Mouse (Mus musculus): ENCODE measurements around the gene Ctdspl2. TPM values are rescaled to one million over a fixed set of nuclear protein-coding genes. Genes with fewer than 3 reads are reported as not detected.
"Not testable (repeated sequence)": the region's sequence is repeated elsewhere in the genome, so short reads cannot be mapped to it uniquely, and the experiment has no call there.

Gene Ctdspl2
- polyA plus RNA-seq, 1 experiment from 2014 or later: 41.9 TPM

DNA sequence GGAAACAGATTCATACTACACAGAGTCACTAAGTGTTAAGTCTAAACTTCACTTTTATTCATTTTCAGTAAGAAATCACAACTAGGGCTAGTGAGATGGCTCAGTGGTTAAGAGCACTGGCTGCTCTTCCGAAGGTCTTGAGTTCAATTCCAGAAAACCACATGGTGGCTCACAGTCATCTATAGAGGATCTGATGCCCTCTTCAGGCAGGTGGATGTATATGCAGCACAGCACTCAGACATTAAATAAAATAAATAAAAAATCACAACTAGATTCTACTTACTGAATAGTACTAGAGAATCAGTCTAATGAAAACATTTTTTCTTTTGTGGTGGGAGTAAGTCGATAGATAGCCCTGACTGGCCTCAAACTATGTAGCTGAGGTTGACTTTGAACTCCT is 66.5 kb downstream of the Ctdspl2 start:
- no peak for DNase-seq (ENCODE audit: low spot score)
- no peak overlapping the region for H3K4me3 ChIP-seq
- H3K27ac ChIP-seq: no peak overlapping the region
- no peaks in the 10 kb centered on the region for H3K4me1 ChIP-seq (replicated peaks)
- WGBS: 78% methylated on average over 2 of the region's 2 CpGs
- no peaks in the 10 kb centered on the region for H3K36me3 ChIP-seq
- no peaks in the 10 kb centered on the region for H3K27me3 ChIP-seq (ENCODE audit: insufficient read depth, poor library complexity, severe bottlenecking)
- H3K9me3 ChIP-seq: no peaks in the 10 kb centered on the region

DNA sequence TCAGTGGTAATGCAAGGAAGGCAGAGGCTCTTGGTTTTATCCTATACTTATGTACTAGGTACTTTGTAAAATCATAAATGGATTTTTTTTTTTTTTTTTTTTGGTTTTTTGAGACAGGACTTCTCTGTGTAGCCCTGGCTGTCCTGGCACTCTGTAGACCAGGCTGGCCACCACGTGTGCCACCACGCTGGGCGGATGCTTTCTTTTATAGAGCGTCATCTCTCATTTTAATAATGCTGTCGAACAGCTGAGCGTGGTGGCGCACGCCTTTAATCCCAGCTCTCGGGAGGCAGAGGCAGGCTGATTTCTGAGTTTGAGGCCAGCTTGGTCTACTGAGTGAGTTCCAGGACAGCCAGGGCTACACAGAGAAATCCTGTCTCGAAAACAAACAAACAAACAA is 71.3 kb downstream of the Ctdspl2 start:
- WGBS: 92% methylated on average over 10 of the region's 10 CpGs
- not testable (repeated sequence) for H3K27ac ChIP-seq; DNase-seq (ENCODE audit: low spot score); H3K9me3 ChIP-seq; H3K27me3 ChIP-seq (ENCODE audit: insufficient read depth, poor library complexity, severe bottlenecking)
- Histone ChIP-seq H3K4me1 (replicated peaks) (peaks cover 15% of the 10 kb centered on the region), H3K36me3 (peaks cover 16% of the 10 kb centered on the region), H3K4me3 (peak overlapping the region; percentile 96)

GRCm38 (mm10) chr2:122027862-122028755 is 72.3 kb downstream of the Ctdspl2 start, which contains the start of gene Eif3j1:
Gene Eif3j1 (plus strand): TSS chr2:122028546.
- peak; percentile 95 for DNase-seq (ENCODE audit: low spot score)
- peaks cover 24% of the 10 kb centered on the region for H3K36me3 ChIP-seq
- peak within 1 kb of the TSS; percentile 94 for H3K27ac ChIP-seq
- WGBS: under 1% methylated on average over 60 of the region's 67 CpGs
- peak within 1 kb of the TSS; percentile 96 for H3K4me3 ChIP-seq
- H3K4me1 ChIP-seq (replicated peaks): peaks cover 15% of the 10 kb centered on the region
- no peaks in the 10 kb centered on the region for H3K27me3 ChIP-seq (ENCODE audit: insufficient read depth, poor library complexity, severe bottlenecking)
- no peaks in the 10 kb centered on the region for H3K9me3 ChIP-seq

DNA sequence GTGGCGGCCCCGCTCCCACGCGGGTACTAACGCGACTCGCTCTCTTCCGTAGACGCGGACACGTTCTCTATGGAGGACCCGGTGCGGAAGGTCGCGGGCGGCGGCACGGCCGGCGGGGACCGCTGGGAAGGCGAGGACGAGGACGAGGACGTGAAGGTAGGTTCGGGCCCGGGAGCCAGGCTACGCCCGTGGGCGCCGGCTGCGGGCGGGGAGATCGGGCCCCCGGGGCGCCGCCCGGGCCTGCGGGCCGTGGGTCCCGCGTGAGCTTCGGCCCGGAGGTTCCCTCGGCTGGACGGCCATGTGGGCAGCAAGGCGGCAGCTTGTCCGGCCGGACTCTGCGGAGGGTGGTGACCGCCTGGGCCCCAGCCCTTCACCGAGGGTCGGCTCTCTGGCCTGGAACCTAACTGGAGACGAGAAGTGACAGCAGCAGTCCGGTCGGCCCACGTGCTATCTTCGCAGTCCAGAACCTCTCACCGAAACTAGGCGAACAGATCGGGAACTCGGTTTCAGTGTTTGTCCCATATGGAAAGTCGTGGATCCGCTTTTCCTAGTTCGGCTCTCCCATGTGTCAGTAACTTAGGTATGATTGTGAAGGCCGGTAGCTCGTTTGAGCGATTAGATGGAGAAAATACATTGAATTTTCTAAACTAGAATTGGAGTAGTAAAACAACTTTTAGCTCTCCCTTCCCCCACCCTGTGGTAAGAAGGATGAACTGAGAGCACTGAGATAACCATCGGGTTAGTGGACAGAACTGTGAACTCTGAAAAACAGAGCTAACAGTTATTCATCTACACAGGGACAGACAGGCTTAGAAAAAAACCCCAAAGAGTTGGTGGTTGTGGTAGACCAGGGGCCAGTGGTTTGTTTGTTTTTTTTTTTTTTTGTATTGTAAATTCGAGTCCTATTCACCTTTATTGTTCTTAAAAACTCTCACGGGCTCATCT is 73.2 kb downstream of the Ctdspl2 start:
- peak overlapping the region; percentile 96 for H3K4me3 ChIP-seq
- peak overlapping the region; percentile 94 for H3K27ac ChIP-seq
- H3K27me3 ChIP-seq (ENCODE audit: insufficient read depth, poor library complexity, severe bottlenecking): no peaks in the 10 kb centered on the region
- H3K4me1 ChIP-seq (replicated peaks): peaks cover 15% of the 10 kb centered on the region
- H3K36me3 ChIP-seq: peaks cover 33% of the 10 kb centered on the region
- DNase-seq (ENCODE audit: low spot score): peak; percentile 65
- H3K9me3 ChIP-seq: no peaks in the 10 kb centered on the region
- WGBS: 1% methylated on average over 71 of the region's 71 CpGs

- 87% methylated on average over 6 of the region's 6 CpGs for WGBS
- H3K9me3 ChIP-seq: no peaks in the 10 kb centered on the region
- H3K27ac ChIP-seq: no peak overlapping the region
- peaks cover 15% of the 10 kb centered on the region for H3K4me1 ChIP-seq (replicated peaks)
- no peak for DNase-seq (ENCODE audit: low spot score)
- no peaks in the 10 kb centered on the region for H3K27me3 ChIP-seq (ENCODE audit: insufficient read depth, poor library complexity, severe bottlenecking)
- peaks cover 62% of the 10 kb centered on the region for H3K36me3 ChIP-seq
- no peak overlapping the region for H3K4me3 ChIP-seq
Observed at GRCm38 (mm10) chr2:122031970-122032369, 76.2 kb downstream of the Ctdspl2 start.

- H3K4me3 ChIP-seq: no peak overlapping the region
- DNase-seq (ENCODE audit: low spot score): no peak
- H3K27ac ChIP-seq: no peak overlapping the region
- no peaks in the 10 kb centered on the region for H3K9me3 ChIP-seq
- H3K36me3 ChIP-seq: peaks cover 89% of the 10 kb centered on the region
- no peaks in the 10 kb centered on the region for H3K27me3 ChIP-seq (ENCODE audit: insufficient read depth, poor library complexity, severe bottlenecking)
- no peaks in the 10 kb centered on the region for H3K4me1 ChIP-seq (replicated peaks)
- 93% methylated on average over 3 of the region's 3 CpGs for WGBS
Observed at GRCm38 (mm10) chr2:122036064-122036463, 80.3 kb downstream of the Ctdspl2 start.

GRCm38 (mm10) chr2:122043926-122044325 is 88.1 kb downstream of the Ctdspl2 start:
- no peak for DNase-seq (ENCODE audit: low spot score)
- H3K4me1 ChIP-seq (replicated peaks): no peaks in the 10 kb centered on the region
- H3K9me3 ChIP-seq: no peaks in the 10 kb centered on the region
- no peak overlapping the region for H3K27ac ChIP-seq
- no peaks in the 10 kb centered on the region for H3K27me3 ChIP-seq (ENCODE audit: insufficient read depth, poor library complexity, severe bottlenecking)
- H3K36me3 ChIP-seq: peaks cover 91% of the 10 kb centered on the region
- no peak overlapping the region for H3K4me3 ChIP-seq

DNA sequence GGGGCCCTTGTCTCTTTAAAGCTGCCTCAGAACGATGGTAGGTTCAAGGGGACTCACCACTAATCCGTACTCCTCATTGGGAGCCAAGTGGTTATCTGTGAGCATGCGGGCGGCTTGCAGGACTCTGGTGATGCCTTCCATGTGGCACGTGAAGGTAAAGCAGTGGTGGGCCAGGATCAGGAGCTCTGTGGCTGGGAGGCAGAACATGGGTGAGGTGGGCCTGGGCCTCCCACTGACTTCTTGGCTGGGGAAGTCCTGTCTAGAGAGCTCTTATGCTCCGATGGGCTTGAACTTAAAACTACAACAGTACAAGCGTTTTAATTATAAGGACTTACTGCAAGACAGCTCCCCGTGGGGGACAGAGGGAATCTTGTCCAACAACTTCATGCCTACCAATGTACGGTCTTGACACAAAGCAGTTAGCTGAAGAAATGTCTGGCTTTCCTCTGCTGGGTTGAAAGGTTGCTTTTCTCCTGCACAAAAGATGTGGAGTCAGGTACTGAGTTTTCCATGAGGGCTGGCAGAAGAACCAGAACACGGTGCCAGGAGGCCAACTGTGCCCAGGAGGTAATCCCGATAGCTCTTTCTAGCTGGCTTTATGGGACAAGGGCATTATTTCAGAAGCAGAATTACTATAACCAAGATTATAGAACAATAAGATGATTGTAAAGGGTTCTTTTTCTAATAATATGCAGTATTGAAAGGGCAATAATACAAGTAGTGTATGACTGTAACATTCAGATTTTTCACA is 103.7 kb downstream of the Ctdspl2 start:
- 94% methylated on average over 11 of the region's 11 CpGs for WGBS
- Histone ChIP-seq H3K27ac (no peak overlapping the region), H3K9me3 (no peaks in the 10 kb centered on the region), H3K27me3 (ENCODE audit: insufficient read depth, poor library complexity, severe bottlenecking) (no peaks in the 10 kb centered on the region), H3K4me1 (replicated peaks) (no peaks in the 10 kb centered on the region), H3K4me3 (no peak overlapping the region), H3K36me3 (peaks cover 79% of the 10 kb centered on the region)
- no peak for DNase-seq (ENCODE audit: low spot score)

Other genes starting within 250 kb of the Ctdspl2 start
- 10.8 and 15.3 TPM in 2 replicates for gene Frmd5, start 148.9 kb upstream of the Ctdspl2 start, polyA plus RNA-seq (2016; fragmentation: Nextera tagmentation; extraction: Ambion mirVana)
- 15.4 and 16.0 TPM in 2 replicates for gene Casc4, start 89.0 kb upstream of the Ctdspl2 start, polyA plus RNA-seq (2016; fragmentation: Nextera tagmentation; extraction: Ambion mirVana)
- gene Mageb3, start 91 bp downstream of the Ctdspl2 start, polyA plus RNA-seq (2016; fragmentation: Nextera tagmentation; extraction: Ambion mirVana): 0.35 and 0.46 TPM in 2 replicates
- gene Eif3j1, start 72.5 kb downstream of the Ctdspl2 start, polyA plus RNA-seq (2016; fragmentation: Nextera tagmentation; extraction: Ambion mirVana): 9.8 and 12.3 TPM in 2 replicates
- 11.2 and 11.5 TPM in 2 replicates for gene Spg11, start 162.4 kb downstream of the Ctdspl2 start, polyA plus RNA-seq (2016; fragmentation: Nextera tagmentation; extraction: Ambion mirVana)
- 117 TPM in 2 replicates for gene B2m, start 191.7 kb downstream of the Ctdspl2 start, polyA plus RNA-seq (2016; fragmentation: Nextera tagmentation; extraction: Ambion mirVana)
- gene Trim69, start 204.7 kb downstream of the Ctdspl2 start, polyA plus RNA-seq (2016; fragmentation: Nextera tagmentation; extraction: Ambion mirVana): 0.09 TPM in 1 of 2 replicates, not detected in the other
- gene Patl2, start 230.2 kb downstream of the Ctdspl2 start, polyA plus RNA-seq (2016; fragmentation: Nextera tagmentation; extraction: Ambion mirVana): not detected in 2 replicates
- not detected in 2 replicates for gene Terb2, start 230.3 kb downstream of the Ctdspl2 start, polyA plus RNA-seq (2016; fragmentation: Nextera tagmentation; extraction: Ambion mirVana)

Measured in hindbrain, embryonic 10.5 days (tissue).